Mouse (Mus musculus): ENCODE results near the gene Ctsh. TPM values are rescaled to one million over a fixed set of nuclear protein-coding genes. Genes with fewer than 3 reads are reported as not detected.
"Not testable (repeated sequence)": the region's sequence is repeated elsewhere in the genome, so short reads cannot be mapped to it uniquely, and the experiment has no call there.

The Ctsh gene
- 10 to 100 TPM; 42.1 to 46.6 TPM for total RNA-seq (2021)

DNA sequence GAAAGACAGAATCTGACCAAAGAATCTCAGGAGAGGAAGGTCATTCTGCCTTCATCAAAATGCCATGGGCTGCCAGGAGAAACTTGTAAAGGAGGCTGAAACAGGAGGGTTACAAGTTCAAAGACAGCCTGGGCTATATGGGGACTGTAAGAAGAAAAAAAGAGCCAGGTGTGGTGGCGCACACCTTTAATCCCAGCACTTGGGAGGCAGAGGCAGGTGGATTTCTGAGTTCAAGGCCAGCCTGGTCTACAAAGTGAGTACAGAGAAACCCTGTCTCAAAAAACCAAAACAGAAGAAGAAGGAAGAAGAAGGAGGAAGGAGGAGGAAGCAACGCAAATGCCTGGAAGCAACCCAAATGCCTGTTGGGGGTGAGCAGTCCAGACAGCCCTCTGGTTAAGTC is at the start of gene Ctsh:
Ctsh (plus strand) TSS at position 301 of the 400 bp plus-strand sequence.
- DNase-seq = no peak
- intact Hi-C loops (cut with DNase I) = no loop called here

- DNase-seq = no peak
- intact Hi-C loops (cut with DNase I) = no loop called here
Observed at GRCm38 (mm10) chr9:90006432-90006831, 47.5 kb upstream of the Ctsh start.

DNA sequence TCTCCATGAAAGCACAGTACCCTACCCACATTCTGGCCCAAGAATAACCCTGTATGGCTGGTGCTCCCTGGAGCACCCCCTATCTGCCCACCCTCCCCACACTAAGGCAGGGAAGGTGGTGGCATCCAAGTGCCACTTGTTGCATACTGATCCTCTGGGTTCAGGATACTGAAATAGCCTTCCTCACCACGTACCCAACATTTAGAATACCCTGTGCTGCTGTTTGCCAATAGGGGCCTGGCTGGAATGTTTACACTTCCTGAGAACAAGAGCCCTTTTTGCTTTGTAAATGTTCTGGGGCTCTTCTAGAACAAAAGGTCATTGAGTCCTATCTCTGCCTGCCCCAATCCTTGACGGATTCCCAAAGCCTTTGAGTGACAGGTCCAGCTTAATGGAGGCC is 46.9 kb upstream of the Ctsh start:
- intact Hi-C loops (cut with DNase I) = no loop called here
- DNase-seq = no peak

DNA sequence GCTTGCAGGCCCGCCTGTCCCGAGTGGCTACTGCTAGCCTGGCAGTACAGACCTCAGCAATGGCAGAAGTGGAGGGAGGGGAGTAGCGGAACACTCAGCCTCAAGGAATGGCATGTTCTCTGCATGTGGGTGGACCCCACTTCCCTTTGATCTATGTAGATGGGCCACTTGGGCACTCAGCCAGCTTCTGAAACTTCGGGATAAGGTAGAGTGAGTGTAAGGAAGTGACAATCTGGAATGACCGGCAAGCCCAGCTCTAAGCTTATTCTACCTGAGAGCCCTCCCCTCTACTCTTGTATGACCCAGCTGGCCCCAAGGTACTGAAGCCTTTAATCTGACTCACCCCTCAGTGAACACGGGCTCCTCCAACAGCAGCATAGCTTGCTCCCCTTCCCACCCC is 45.8 kb upstream of the Ctsh start:
- no peak for DNase-seq

GRCm38 (mm10) chr9:90011849-90012248 is 42.1 kb upstream of the Ctsh start:
- DNase-seq = no peak
- intact Hi-C loops (cut with DNase I) = no loop called here

More for the DNA sequence above, 45.8 kb upstream of the Ctsh start:
- intact Hi-C loops (cut with DNase I) = no loop called here

DNA sequence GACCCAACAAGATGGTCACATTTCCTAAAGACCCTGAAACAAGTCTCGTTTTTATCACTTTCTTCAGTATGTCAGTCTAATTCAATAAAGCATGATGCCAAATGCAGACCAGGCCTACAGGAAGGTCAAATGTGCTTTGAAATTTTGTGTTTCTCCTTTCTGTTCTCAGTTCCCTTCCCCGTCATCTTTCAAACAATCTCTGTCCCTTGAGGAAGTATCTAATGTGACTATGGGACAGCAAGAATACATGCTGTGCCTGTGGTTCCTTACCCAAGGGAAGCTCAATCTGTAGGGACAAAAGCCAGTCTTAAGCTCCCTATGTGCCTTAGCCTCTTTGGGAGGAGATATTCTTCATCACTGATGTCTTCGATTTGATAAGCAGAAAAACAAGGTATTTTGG is 39.3 kb upstream of the Ctsh start:
- no peak for DNase-seq
- intact Hi-C loops (cut with DNase I) = no loop called here

DNA sequence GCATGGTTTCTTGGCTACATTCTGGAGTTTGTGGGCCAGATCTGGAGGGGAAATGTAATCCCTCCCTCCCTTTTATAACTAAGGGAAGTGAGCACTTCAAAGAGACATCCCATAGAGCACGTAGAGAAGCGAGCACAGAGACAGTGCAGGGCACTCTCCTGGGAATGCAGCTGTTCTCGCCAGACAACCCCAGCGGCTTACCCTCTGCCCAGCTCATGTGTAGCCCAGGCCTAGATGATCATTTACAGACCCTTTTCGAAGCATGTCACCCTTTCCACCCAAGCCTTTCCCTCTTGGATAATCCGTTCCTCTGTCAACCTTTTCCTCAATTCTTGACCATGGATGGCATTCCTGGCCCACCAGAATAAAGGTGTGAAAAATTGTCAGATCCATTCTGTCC is 37.7 kb upstream of the Ctsh start:
- DNase-seq = no peak
- intact Hi-C loops (cut with DNase I) = no loop called here

DNA sequence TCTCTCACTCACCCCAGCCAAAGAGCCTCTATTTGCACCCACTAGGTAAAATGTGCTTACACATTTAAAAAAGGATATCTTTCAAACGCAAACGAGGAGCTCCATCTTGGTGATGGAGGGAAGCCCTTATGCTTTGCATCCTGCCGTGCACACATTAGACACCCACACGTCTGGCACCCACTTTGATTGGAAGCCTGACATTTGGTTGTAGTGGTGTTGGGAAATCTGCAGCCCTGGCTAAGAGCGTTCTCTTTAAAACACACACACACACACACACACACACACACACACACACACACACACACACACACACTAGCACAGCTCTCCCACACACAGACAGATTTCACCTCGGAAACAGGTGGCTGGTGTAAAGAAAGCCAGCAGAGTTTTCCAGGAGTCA is 33.1 kb upstream of the Ctsh start:
- no peak for DNase-seq
- intact Hi-C loops (cut with DNase I) = no loop called here

GRCm38 (mm10) chr9:90021442-90021841 is 32.5 kb upstream of the Ctsh start:
- no peak for DNase-seq
- intact Hi-C loops (cut with DNase I) = no loop called here

DNA sequence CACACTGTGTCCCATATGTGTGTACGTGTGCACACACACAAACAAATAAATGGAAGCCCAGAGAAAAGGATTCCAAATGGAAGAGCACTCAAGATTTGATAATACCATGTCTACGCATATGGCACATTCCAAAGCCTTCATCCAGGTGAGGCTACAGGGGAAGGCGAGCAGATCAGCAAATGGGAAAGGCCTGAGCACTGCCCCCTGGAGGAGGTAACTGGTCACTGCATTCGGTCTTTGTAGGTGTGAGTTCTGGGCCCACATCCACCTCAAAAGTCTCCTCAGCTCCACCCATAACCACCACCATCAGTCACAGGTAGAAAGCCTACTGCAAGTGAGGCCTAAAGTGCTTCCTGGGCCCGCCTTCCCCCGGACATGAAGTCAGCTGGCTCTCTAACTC is 26.2 kb upstream of the Ctsh start:
- intact Hi-C loops (cut with DNase I) = no loop called here
- no peak for DNase-seq

GRCm38 (mm10) chr9:90033922-90034321 is 20.0 kb upstream of the Ctsh start:
- DNase-seq = no peak
- intact Hi-C loops (cut with DNase I) = no loop called here

GRCm38 (mm10) chr9:90035168-90035567 is 18.8 kb upstream of the Ctsh start:
- intact Hi-C loops (cut with DNase I) = no loop called here

GRCm38 (mm10) chr9:90035794-90036193 is 18.2 kb upstream of the Ctsh start:
- no peak for DNase-seq
- intact Hi-C loops (cut with DNase I) = no loop called here

More at GRCm38 (mm10) chr9:90035168-90035567, 18.8 kb upstream of the Ctsh start:
- DNase-seq = no peak

DNA sequence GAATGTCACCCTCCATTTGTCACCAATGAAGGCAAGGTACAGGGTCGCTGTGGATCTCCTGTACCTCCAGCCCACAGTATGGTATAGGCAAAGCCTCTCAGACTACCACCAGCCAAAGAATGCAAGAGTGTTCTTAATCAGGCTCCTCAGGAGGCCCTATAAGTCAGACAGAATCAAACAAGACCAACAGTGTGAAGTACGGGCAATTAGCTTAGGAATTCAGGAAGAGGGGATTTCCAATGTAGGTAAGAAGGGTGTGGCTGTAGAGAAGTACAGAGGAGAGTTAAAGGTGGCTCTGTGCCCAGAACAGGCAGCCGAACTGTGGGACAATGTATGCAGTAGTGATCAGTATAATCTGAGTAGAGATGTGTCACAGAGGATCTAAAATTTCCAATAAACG is 17.6 kb upstream of the Ctsh start:
- intact Hi-C loops (cut with DNase I) = no loop called here
- DNase-seq = no peak

GRCm38 (mm10) chr9:90038535-90038934 is 15.4 kb upstream of the Ctsh start:
- intact Hi-C loops (cut with DNase I) = no loop called here
- no peak for DNase-seq

GRCm38 (mm10) chr9:90040916-90041315 is 13.0 kb upstream of the Ctsh start:
- intact Hi-C loops (cut with DNase I) = no loop called here
- DNase-seq = no peak

DNA sequence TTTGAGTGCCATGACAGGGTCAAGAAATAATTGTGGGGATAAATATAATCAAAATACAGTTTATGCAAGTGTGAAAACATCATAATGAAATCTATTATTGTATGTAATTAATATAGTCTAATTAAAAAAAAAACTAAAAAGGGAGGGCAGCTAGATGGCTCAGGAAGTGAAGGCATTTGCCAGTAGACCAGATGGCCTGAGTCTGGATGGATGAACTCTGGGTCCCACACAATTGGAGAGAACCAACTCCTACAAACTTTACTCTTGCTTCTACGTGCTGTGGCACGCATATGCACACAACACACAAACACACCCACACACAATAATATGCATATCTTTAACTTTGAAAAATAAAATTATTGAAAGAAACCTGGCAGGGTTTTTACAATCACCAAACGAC is 12.4 kb upstream of the Ctsh start:
- intact Hi-C loops (cut with DNase I) = no loop called here
- DNase-seq = no peak

- DNase-seq; intact Hi-C loops (cut with DNase I): not testable (repeated sequence)
Observed at GRCm38 (mm10) chr9:90042906-90043305, 11.0 kb upstream of the Ctsh start.

- DNase-seq = no peak
- intact Hi-C loops (cut with DNase I) = no loop called here
Observed at GRCm38 (mm10) chr9:90045191-90045590, 8.8 kb upstream of the Ctsh start.

- intact Hi-C loops (cut with DNase I) = no loop called here
Observed at GRCm38 (mm10) chr9:90047937-90048627, 5.9 kb upstream of the Ctsh start.

GRCm38 (mm10) chr9:90054371-90055145 is 606 bp downstream of the Ctsh start:
- intact Hi-C loops (cut with DNase I) = no loop called here
- peak; percentile 77 to 79 for DNase-seq

More at GRCm38 (mm10) chr9:90047937-90048627, 5.9 kb upstream of the Ctsh start:
- peak; percentile 22 to 23 for DNase-seq

- DNase-seq = no peak
- intact Hi-C loops (cut with DNase I) = no loop called here
Observed at GRCm38 (mm10) chr9:90055409-90055808, 1.5 kb downstream of the Ctsh start.

All from heart, postnatal 10 days (tissue).